Mouse (Mus musculus): ENCODE measurements around the gene Fat1. TPM values are rescaled to one million over a fixed set of nuclear protein-coding genes. Genes with fewer than 3 reads are reported as not detected.

Fat1 gene
- polyA plus RNA-seq, 1 experiment from 2014 or later: 21.3 TPM

- no peaks in the 10 kb centered on the region for H3K27me3 ChIP-seq
- peak overlapping the region; percentile 86 for H3K4me2 ChIP-seq
- H3K9ac ChIP-seq: peak overlapping the region; percentile 81
- H3K36me3 ChIP-seq: peaks cover under 1% of the 10 kb centered on the region; the same call in 1 of the 2 replicates
- peak overlapping the region; percentile 83 for H3K4me3 ChIP-seq (replicated peaks)
- H3K27ac ChIP-seq: peak overlapping the region; percentile 98
- no peaks in the 10 kb centered on the region for H3K9me3 ChIP-seq (replicated peaks)
- WGBS: under 1% methylated on average over 24 of the region's 24 CpGs
- peak; percentile 82 for ATAC-seq (replicated peaks; ENCODE audit: low FRiP score)
- peaks cover 16% of the 10 kb centered on the region for H3K4me1 ChIP-seq
Observed at GRCm38 (mm10) chr8:44935741-44936140, 494 bp downstream of the Fat1 start.

DNA sequence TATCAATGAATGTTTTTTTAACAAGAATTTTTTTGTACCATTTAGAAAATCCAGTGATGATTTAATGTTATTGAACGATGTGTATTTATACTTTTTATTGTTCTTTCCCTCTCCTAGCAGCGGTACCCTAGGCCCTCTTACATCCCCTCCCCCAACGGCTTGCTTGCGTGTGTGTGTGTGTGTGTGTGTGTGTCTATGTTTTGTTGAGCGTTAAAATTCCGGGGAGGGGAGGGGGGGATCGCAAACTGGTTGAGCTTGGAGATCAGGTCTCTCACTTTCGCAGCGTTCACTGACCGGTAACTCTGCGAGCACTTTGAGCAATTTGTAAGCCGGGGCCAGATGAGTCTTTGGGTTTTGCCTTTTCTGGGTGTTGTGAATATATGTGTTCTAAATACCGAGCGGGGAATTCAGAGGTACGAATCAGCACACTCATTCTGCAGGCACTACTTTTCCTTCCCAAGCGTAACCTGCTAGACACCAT, 1.3 kb downstream of the Fat1 start:
- Histone ChIP-seq H3K4me3 (replicated peaks) (peak overlapping the region; percentile 83), H3K36me3 (peaks cover 6% of the 10 kb centered on the region; the same call in 1 of the 2 replicates), H3K9ac (peak overlapping the region; percentile 81), H3K27me3 (no peaks in the 10 kb centered on the region), H3K27ac (peak overlapping the region; percentile 98), H3K4me2 (peak overlapping the region; percentile 86), H3K4me1 (peaks cover 21% of the 10 kb centered on the region), H3K9me3 (replicated peaks) (no peaks in the 10 kb centered on the region)
- WGBS: under 1% methylated on average over 16 of the region's 16 CpGs
- ATAC-seq (replicated peaks; ENCODE audit: low FRiP score): no peak

GRCm38 (mm10) chr8:44937141-44937825, 2.0 kb downstream of the Fat1 start:
- H3K4me1 ChIP-seq: peaks cover 24% of the 10 kb centered on the region
- no peaks in the 10 kb centered on the region for H3K27me3 ChIP-seq
- peak overlapping the region; percentile 81 for H3K9ac ChIP-seq
- ATAC-seq (replicated peaks; ENCODE audit: low FRiP score): no peak
- peak overlapping the region; percentile 86 for H3K4me2 ChIP-seq
- peak overlapping the region; percentile 83 for H3K4me3 ChIP-seq (replicated peaks)
- H3K27ac ChIP-seq: peak overlapping the region; percentile 98
- no peaks in the 10 kb centered on the region for H3K9me3 ChIP-seq (replicated peaks)
- H3K36me3 ChIP-seq: peaks cover 6% of the 10 kb centered on the region; the same call in 1 of the 2 replicates
- WGBS: under 1% methylated on average over 34 of the region's 34 CpGs

GRCm38 (mm10) chr8:44937905-44938642, 2.8 kb downstream of the Fat1 start:
- peak overlapping the region; percentile 86 for H3K4me2 ChIP-seq
- peak overlapping the region; percentile 83 for H3K4me3 ChIP-seq (replicated peaks)
- ATAC-seq (replicated peaks; ENCODE audit: low FRiP score): peak; percentile 85
- H3K27ac ChIP-seq: peak overlapping the region; percentile 98
- peaks cover 6% of the 10 kb centered on the region; the same call in 1 of the 2 replicates for H3K36me3 ChIP-seq
- peaks cover 32% of the 10 kb centered on the region for H3K4me1 ChIP-seq
- WGBS: under 1% methylated on average over 87 of the region's 87 CpGs
- H3K9me3 ChIP-seq (replicated peaks): no peaks in the 10 kb centered on the region
- peak overlapping the region; percentile 81 for H3K9ac ChIP-seq
- no peaks in the 10 kb centered on the region for H3K27me3 ChIP-seq

- no peak for ATAC-seq (replicated peaks; ENCODE audit: low FRiP score)
- Histone ChIP-seq H3K4me1 (peaks cover 34% of the 10 kb centered on the region), H3K27me3 (no peaks in the 10 kb centered on the region), H3K4me3 (replicated peaks) (peak overlapping the region; percentile 83), H3K9me3 (replicated peaks) (no peaks in the 10 kb centered on the region), H3K27ac (peak overlapping the region; percentile 98), H3K9ac (peak overlapping the region; percentile 81), H3K36me3 (peaks cover 6% of the 10 kb centered on the region; the same call in 1 of the 2 replicates), H3K4me2 (peak overlapping the region; percentile 86)
- WGBS: 1% methylated on average over 12 of the region's 12 CpGs
Observed at GRCm38 (mm10) chr8:44938643-44938979, 3.4 kb downstream of the Fat1 start.

- Histone ChIP-seq H3K9ac (no peak overlapping the region), H3K4me1 (peaks cover 34% of the 10 kb centered on the region), H3K27ac (no peak overlapping the region), H3K27me3 (no peaks in the 10 kb centered on the region), H3K4me3 (replicated peaks) (no peak overlapping the region), H3K36me3 (peaks cover 24% of the 10 kb centered on the region), H3K4me2 (no peak overlapping the region), H3K9me3 (replicated peaks) (0 out of 2 replicates have a peak, but pooled peaks cover 1% of the 10 kb centered on the region)
- no peak for ATAC-seq (replicated peaks; ENCODE audit: low FRiP score)
- 92% methylated on average over 4 of the region's 4 CpGs for WGBS
Observed at GRCm38 (mm10) chr8:44945577-44945976, 10.3 kb downstream of the Fat1 start.

- peak; percentile 31; the same call in 1 of the 2 replicates for ATAC-seq (replicated peaks; ENCODE audit: low FRiP score)
- Histone ChIP-seq H3K36me3 (peaks cover 48% of the 10 kb centered on the region), H3K4me3 (replicated peaks) (no peak overlapping the region), H3K9ac (no peak overlapping the region), H3K27me3 (no peaks in the 10 kb centered on the region), H3K27ac (no peak overlapping the region), H3K9me3 (replicated peaks) (peaks cover 3% of the 10 kb centered on the region; the same call in 1 of the 2 replicates), H3K4me1 (peaks cover 14% of the 10 kb centered on the region), H3K4me2 (peak overlapping the region; percentile 28)
- WGBS: 26% methylated on average over 9 of the region's 9 CpGs
Observed at GRCm38 (mm10) chr8:44948597-44948996, 13.3 kb downstream of the Fat1 start.

DNA sequence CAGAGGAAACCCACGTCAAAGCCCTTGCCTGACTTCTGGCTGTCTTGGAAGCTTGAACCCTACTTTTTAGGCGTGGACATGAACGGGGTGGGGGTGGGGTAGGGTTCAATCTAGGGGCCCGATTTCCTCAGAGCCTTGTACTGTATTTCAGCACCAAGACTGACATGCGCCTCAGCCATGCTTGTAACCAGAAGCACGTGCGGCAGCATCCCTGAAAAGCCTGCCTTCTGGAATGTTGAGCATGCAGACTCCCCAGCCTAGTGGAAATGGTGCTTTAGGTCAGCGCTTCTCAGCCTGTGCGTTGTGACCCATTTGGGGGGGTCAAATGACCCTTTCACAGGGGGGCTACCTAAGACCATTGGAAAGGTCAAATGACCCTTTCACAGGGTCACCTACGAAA, 25.2 kb downstream of the Fat1 start:
- H3K27me3 ChIP-seq: no peaks in the 10 kb centered on the region
- no peaks in the 10 kb centered on the region for H3K9me3 ChIP-seq (replicated peaks)
- no peak overlapping the region for H3K4me2 ChIP-seq
- H3K27ac ChIP-seq: 0 out of 2 replicates have a peak overlapping the region, but pooled peaks have one; percentile 13
- no peak for ATAC-seq (replicated peaks; ENCODE audit: low FRiP score)
- 48% methylated on average over 10 of the region's 10 CpGs for WGBS
- no peak overlapping the region for H3K4me3 ChIP-seq (replicated peaks)
- H3K36me3 ChIP-seq: peaks cover 52% of the 10 kb centered on the region
- H3K9ac ChIP-seq: no peak overlapping the region
- H3K4me1 ChIP-seq: peaks cover 24% of the 10 kb centered on the region

GRCm38 (mm10) chr8:44960906-44961305, 25.7 kb downstream of the Fat1 start:
- Histone ChIP-seq H3K27ac (0 out of 2 replicates have a peak overlapping the region, but pooled peaks have one; percentile 13), H3K36me3 (peaks cover 53% of the 10 kb centered on the region), H3K4me3 (replicated peaks) (no peak overlapping the region), H3K9me3 (replicated peaks) (no peaks in the 10 kb centered on the region), H3K4me2 (no peak overlapping the region), H3K9ac (no peak overlapping the region), H3K27me3 (no peaks in the 10 kb centered on the region), H3K4me1 (peaks cover 24% of the 10 kb centered on the region)
- no peak for ATAC-seq (replicated peaks; ENCODE audit: low FRiP score)
- WGBS: 72% methylated on average over 5 of the region's 5 CpGs

DNA sequence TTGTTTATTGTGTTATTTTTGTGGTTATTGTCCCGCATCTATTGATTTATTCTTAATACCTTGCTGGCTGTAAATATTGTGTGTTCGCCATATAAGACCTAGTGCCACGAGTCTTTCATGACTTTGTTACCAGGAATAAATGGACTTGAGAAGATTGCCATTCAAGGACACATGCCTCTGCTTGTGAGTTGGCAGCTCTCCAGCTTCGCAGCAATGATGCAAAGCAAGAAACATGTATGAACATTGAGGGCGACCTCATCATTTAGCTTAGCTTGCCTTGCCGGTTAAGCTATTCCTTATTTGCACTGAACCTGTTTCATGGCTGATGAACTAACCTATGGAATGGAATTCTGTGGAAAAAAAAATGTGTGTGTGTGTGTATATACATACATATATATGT, 26.2 kb downstream of the Fat1 start:
- ATAC-seq (replicated peaks; ENCODE audit: low FRiP score): no peak
- H3K4me3 ChIP-seq (replicated peaks): no peak overlapping the region
- no peak overlapping the region for H3K4me2 ChIP-seq
- H3K9me3 ChIP-seq (replicated peaks): no peaks in the 10 kb centered on the region
- peaks cover 52% of the 10 kb centered on the region for H3K36me3 ChIP-seq
- no peak overlapping the region for H3K27ac ChIP-seq
- no peaks in the 10 kb centered on the region for H3K27me3 ChIP-seq
- peaks cover 24% of the 10 kb centered on the region for H3K4me1 ChIP-seq
- WGBS: 78% methylated on average over 6 of the region's 6 CpGs
- H3K9ac ChIP-seq: no peak overlapping the region

- Histone ChIP-seq H3K36me3 (peaks cover 42% of the 10 kb centered on the region), H3K4me3 (replicated peaks) (no peak overlapping the region), H3K9ac (no peak overlapping the region), H3K27ac (no peak overlapping the region), H3K4me2 (no peak overlapping the region), H3K27me3 (no peaks in the 10 kb centered on the region), H3K9me3 (replicated peaks) (no peaks in the 10 kb centered on the region), H3K4me1 (peaks cover 24% of the 10 kb centered on the region)
- no peak for ATAC-seq (replicated peaks; ENCODE audit: low FRiP score)
- WGBS: 88% methylated on average over 12 of the region's 12 CpGs
Observed at GRCm38 (mm10) chr8:44962572-44963231, 27.5 kb downstream of the Fat1 start.
